Mouse (Mus musculus) midbrain, postnatal 0 days (tissue): ENCODE measurements around the gene Phf12. TPM values are rescaled to one million over a fixed set of nuclear protein-coding genes. Genes with fewer than 3 reads are reported as not detected.
A peak's percentile ranks its signal among the peaks of the same experiment; 100 is the strongest.

Source experiments
- ATAC-seq: fragments of 200-750 bp; cut with Nextera tagmentation; 2 replicates; pipeline ENCODE4 v1.8.0; 2017; ENCODE audit warnings: moderate number of reproducible peaks, mild to moderate bottlenecking, moderate TSS enrichment, moderate library complexity; ENCODE audit not compliant: low FRiP score
- DNase-seq: peaks from one replicate; pipeline ENCODE4 v3.0.0-alpha.2; 2015; ENCODE audit warnings: low spot score
- H3K27ac ChIP-seq: fragments of 300-500 bp; sonication (generic); 2 replicates; pipeline ENCODE4 v1.5.1; 2014; ENCODE audit warnings: low read depth, mild to moderate bottlenecking, low read length, mixed read lengths
- H3K27me3 ChIP-seq: fragments of 300-500 bp; sonication (generic); 2 replicates; pipeline ENCODE4 v1.6.1; 2014; ENCODE audit warnings: low read length, control low read depth, mixed read lengths; ENCODE audit not compliant: insufficient read depth
- H3K36me3 ChIP-seq: fragments of 300-500 bp; sonication (generic); 2 replicates; pipeline ENCODE4 v1.6.1; 2014; ENCODE audit warnings: low read length, control low read depth, mixed read lengths; ENCODE audit not compliant: insufficient read depth
- H3K4me1 ChIP-seq: fragments of 300-500 bp; sonication (generic); 2 replicates; pipeline ENCODE4 v1.6.1; 2014; ENCODE audit warnings: mild to moderate bottlenecking, control low read depth, antibody characterized with exemption, low read length, mixed read lengths; ENCODE audit not compliant: insufficient read depth
- H3K4me2 ChIP-seq: fragments of 300-500 bp; sonication (generic); 2 replicates; pipeline ENCODE4 v1.6.1; 2014; ENCODE audit warnings: low read depth, mild to moderate bottlenecking, low read length, mixed read lengths; ENCODE audit not compliant: poor library complexity, severe bottlenecking
- H3K4me3 ChIP-seq: fragments of 300-500 bp; sonication (generic); 2 replicates; pipeline ENCODE4 v1.5.1; 2014; ENCODE audit warnings: low read depth, mild to moderate bottlenecking, low read length, moderate library complexity
- H3K9ac ChIP-seq: fragments of 300-500 bp; sonication (generic); replicated peaks from 2 replicates; pipeline ENCODE4 v1.6.1; 2014; ENCODE audit warnings: mild to moderate bottlenecking, low read length, moderate library complexity, mixed read lengths; ENCODE audit not compliant: poor library complexity, severe bottlenecking
- H3K9me3 ChIP-seq: fragments of 300-500 bp; sonication (generic); 2 replicates; pipeline ENCODE4 v1.6.1; 2016; ENCODE audit warnings: low read length, control low read depth
- CTCF ChIP-seq: IDR thresholded peaks from 2 replicates; pipeline ENCODE4 v1.5.1; 2016; ENCODE audit warnings: antibody characterized with exemption, mild to moderate bottlenecking
- WGBS: fragments of 180-500 bp; shearing (Covaris S2); extraction: QIAGEN DNeasy Blood & Tissue Kit; methylation state at CpG from one replicate; pipeline ENCODE4 v1.1.7; 2014; 5-methylcytosine and 5-hydroxymethylcytosine counted together
- polyA plus RNA-seq: library from polyadenylated mRNA; unstranded; fragments of >200 nt; fragmentation: Nextera tagmentation; extraction: Ambion mirVana; gene quantifications from 2 replicates; pipeline ENCODE4 v1.2.1, GENCODE M21; 2015
- total RNA-seq: library from RNA; depleted of rRNA; stranded (reverse); fragments of >200 nt; gene quantifications from 2 replicates; pipeline ENCODE4 v1.2.3, GENCODE M21; 2014

Gene Phf12
- total and polyA plus RNA-seq, 2 experiments from 2014 or later: 9.9 to 53.9 TPM

DNA sequence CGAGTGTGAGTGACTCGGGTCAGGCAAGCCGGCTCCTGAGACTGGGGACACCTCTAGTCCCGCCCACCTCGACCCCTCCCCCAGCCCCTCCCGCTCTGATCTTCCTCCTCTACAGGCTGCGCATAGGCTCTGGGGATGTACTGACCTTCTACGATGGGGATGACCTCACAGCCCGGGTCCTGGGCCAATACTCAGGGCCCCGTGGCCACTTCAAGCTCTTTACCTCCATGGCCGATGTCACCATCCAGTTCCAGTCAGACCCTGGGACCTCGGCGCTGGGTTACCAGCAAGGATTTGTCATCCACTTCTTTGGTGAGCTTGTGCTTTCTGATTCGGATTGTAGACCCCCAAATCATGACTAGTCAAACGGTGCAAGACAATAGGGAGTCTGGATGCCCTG is 8.2 kb upstream of the Phf12 start:
- no peak overlapping the region for H3K4me3 ChIP-seq
- TF ChIP-seq CTCF: no peak
- 0 out of 2 replicates have a peak, but pooled peaks have one; percentile 13 for ATAC-seq

GRCm38 (mm10) chr11:77975873-77976272 is 6.7 kb upstream of the Phf12 start:
- no peak overlapping the region for H3K4me2 ChIP-seq
- H3K36me3 ChIP-seq: peaks cover 27% of the 10 kb centered on the region
- H3K9ac ChIP-seq: no peak overlapping the region
- WGBS: 59% methylated on average over 4 of the region's 4 CpGs
- no peaks in the 10 kb centered on the region for H3K27me3 ChIP-seq
- peak; percentile 52 for TF ChIP-seq CTCF
- ATAC-seq (no peak), DNase-seq (no peak)
- H3K9me3 ChIP-seq: no peaks in the 10 kb centered on the region
- no peaks in the 10 kb centered on the region for H3K4me1 ChIP-seq
- no peak overlapping the region for H3K4me3 ChIP-seq
- no peak overlapping the region for H3K27ac ChIP-seq

More for the DNA sequence above, 8.2 kb upstream of the Phf12 start:
- Histone ChIP-seq H3K9me3 (no peaks in the 10 kb centered on the region), H3K9ac (no peak overlapping the region), H3K27ac (no peak overlapping the region), H3K27me3 (no peaks in the 10 kb centered on the region), H3K36me3 (peaks cover 30% of the 10 kb centered on the region), H3K4me2 (no peak overlapping the region), H3K4me1 (no peaks in the 10 kb centered on the region)
- no peak for DNase-seq
- WGBS: 57% methylated on average over 15 of the region's 15 CpGs

DNA sequence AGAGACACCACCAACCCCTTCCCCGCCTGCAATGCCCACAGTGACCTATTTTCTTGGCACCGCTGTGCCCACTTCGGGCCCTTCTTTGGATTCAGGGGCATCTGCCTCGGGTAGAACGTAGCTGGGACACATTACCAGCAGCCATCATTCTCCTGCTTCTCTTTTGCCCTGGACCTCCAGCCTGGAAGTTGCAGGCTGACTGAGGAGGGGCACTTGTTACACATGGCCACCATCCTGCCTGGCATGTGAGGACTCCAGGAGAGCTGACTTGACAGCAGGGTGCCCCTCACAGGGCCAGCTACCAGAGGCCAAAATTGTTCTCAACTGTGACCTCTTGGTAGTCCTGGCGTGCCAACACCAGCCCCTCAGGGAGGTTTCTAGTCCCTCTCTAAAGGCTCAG is 4.4 kb upstream of the Phf12 start:
- Histone ChIP-seq H3K27ac (no peak overlapping the region), H3K4me3 (no peak overlapping the region), H3K9ac (no peak overlapping the region), H3K27me3 (no peaks in the 10 kb centered on the region), H3K9me3 (no peaks in the 10 kb centered on the region), H3K4me2 (no peak overlapping the region), H3K36me3 (peaks cover 23% of the 10 kb centered on the region), H3K4me1 (no peaks in the 10 kb centered on the region)
- 87% methylated on average over 6 of the region's 6 CpGs for WGBS
- ATAC-seq (no peak), DNase-seq (no peak)
- no peak for TF ChIP-seq CTCF

GRCm38 (mm10) chr11:77979221-77979809 is 3.2 kb upstream of the Phf12 start:
- Histone ChIP-seq H3K36me3 (peaks cover 19% of the 10 kb centered on the region), H3K9me3 (no peaks in the 10 kb centered on the region), H3K4me1 (no peaks in the 10 kb centered on the region), H3K4me3 (no peak overlapping the region), H3K9ac (no peak overlapping the region), H3K4me2 (no peak overlapping the region), H3K27ac (no peak overlapping the region), H3K27me3 (no peaks in the 10 kb centered on the region)
- WGBS: 83% methylated on average over 8 of the region's 8 CpGs
- no peak for TF ChIP-seq CTCF
- no peak for ATAC-seq
- no peak for DNase-seq

DNA sequence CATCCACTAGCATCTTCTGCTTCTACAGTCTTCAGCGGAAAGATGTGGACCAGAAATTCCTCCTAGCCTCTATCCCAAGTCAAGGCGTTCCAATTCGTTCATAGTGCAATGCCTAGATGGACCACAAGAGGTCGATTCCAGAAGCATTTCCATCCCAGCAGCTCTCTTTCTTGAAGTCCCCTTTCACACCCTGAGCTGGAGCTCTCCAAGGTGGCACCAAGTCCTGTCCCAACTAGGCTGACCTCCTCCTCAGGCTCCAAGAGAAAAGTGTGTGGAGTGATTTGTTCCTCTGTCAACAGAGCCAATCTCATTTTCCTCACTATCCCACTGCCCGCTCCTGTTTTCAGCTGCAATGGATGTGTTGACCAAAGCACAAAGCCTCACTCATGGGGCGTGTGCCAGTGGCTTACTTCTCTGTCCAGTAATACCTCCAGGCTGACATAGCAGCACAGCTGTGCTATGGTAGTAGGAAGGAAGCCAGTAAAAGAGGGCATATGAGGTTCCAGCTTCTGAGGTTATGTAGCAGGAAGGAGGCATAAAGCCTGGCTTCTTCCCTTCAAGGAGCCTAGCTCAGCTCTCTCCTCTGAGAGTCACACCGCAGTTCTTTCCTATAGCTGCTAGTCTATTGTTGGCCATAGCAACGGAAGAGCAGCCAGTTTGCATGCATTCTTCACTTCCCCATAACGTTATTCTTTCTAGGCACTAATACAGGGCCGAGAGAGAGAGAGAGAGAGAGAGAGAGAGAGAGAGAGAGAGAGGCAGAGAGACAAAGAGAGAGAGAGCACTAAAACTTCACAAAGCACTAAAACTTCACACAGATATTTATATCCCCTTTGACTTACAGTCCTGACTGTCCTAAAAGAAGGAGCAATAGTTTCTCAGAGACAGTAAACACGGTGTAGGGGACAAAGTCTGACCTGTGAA is 2.0 kb upstream of the Phf12 start:
- Histone ChIP-seq H3K9ac (no peak overlapping the region), H3K36me3 (peaks cover 19% of the 10 kb centered on the region), H3K4me2 (peak overlapping the region; percentile 48; the same call in 1 of the 2 replicates), H3K9me3 (no peaks in the 10 kb centered on the region), H3K4me3 (no peak overlapping the region), H3K4me1 (no peaks in the 10 kb centered on the region), H3K27me3 (no peaks in the 10 kb centered on the region), H3K27ac (no peak overlapping the region; the same call in 1 of the 2 replicates)
- WGBS: 33% methylated on average over 11 of the region's 11 CpGs
- TF ChIP-seq CTCF: peak; percentile 79
- peak; percentile 77 for DNase-seq
- ATAC-seq: no peak
